Mouse (Mus musculus) E14TG2a.4 (cell line): ENCODE results near the gene M1ap.

Experiments used
- CTCF ChIP-seq: conservative IDR thresholded peaks from 2 replicates; pipeline ENCODE4 v1.5.1; 2014; ENCODE audit warnings: low read length
- NANOG ChIP-seq: IDR thresholded peaks from 2 replicates; pipeline ENCODE4 v1.6.1; 2014; ENCODE audit warnings: borderline replicate concordance, low read length, mixed read lengths
- POU5F1 ChIP-seq: IDR thresholded peaks from 2 replicates; pipeline ENCODE4 v1.6.1; 2014; ENCODE audit warnings: low read length, borderline replicate concordance

DNA sequence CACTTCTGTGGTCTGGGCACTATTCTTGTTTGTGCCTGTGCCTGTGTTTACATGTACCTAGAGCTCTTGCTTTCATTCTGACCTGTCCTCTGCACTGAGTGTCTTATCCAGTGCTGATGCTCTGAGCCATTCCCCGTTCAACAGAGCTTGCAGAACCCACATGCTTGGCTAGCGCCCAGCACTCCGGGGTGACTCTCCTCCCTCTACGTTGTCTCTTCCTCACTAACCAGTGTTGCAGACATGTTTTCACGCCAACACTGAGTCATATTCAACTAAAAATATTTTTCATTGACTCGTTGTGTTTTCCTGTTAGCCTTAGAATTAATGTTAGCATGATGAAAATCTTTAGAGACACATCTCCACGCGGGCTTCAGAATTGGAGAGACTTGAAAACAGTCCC lies 38.7 kb upstream of the M1ap start:
- no peak for TF ChIP-seq CTCF
- TF ChIP-seq NANOG: no peak
- no peak for TF ChIP-seq POU5F1
